Mouse (Mus musculus) monocyte, adult 5-6 weeks (primary cell): ENCODE measurements around the gene Emsy. TPM values are rescaled to one million over a fixed set of nuclear protein-coding genes. Genes with fewer than 3 reads are reported as not detected.
A peak's percentile ranks its signal among the peaks of the same experiment; 100 is the strongest.

Source experiments
- ATAC-seq: fragments of 153-309, 156-312 bp; replicated peaks from 2 replicates; pipeline ENCODE4 v1.8.0; 2017; ENCODE audit warnings: mild to moderate bottlenecking; ENCODE audit not compliant: low TSS enrichment, insufficient number of reproducible peaks, severe bottlenecking, poor library complexity, low FRiP score
- total RNA-seq: library from RNA; stranded (forward); fragments of 200-1000, 200-491, 200-594 nt; gene quantifications from 3 replicates; pipeline ENCODE4 v1.2.3, GENCODE M21; 2017

The Emsy gene
- total RNA-seq, result 40.2 to 72.1 TPM (median 41.5 TPM) in 3 replicates

- ATAC-seq, result peak; percentile 93
Observed at GRCm38 (mm10) chr7:98656531-98657221, at the start of gene Emsy. Emsy (minus strand) TSS chr7:98656783.

- ATAC-seq, result no peak
Observed at GRCm38 (mm10) chr7:98704276-98704675, 47.7 kb upstream of the Emsy start.

GRCm38 (mm10) chr7:98703365-98703881 is 46.8 kb upstream of the Emsy start:
- peak; percentile 33 for ATAC-seq

GRCm38 (mm10) chr7:98702283-98703240 is 46.0 kb upstream of the Emsy start, which contains the start of gene Thap12:
Thap12 (plus strand) TSS chr7:98703103.
- peak; percentile 97 for ATAC-seq

GRCm38 (mm10) chr7:98701771-98702170 is 45.2 kb upstream of the Emsy start:
- no peak for ATAC-seq

- ATAC-seq, result no peak
Observed at GRCm38 (mm10) chr7:98698590-98698989, 42.0 kb upstream of the Emsy start.

- no peak for ATAC-seq
Observed at GRCm38 (mm10) chr7:98698041-98698440, 41.5 kb upstream of the Emsy start.

- no peak for ATAC-seq
Observed at GRCm38 (mm10) chr7:98697496-98697895, 40.9 kb upstream of the Emsy start.

GRCm38 (mm10) chr7:98694046-98694445 is 37.5 kb upstream of the Emsy start:
- peak; percentile 69 for ATAC-seq

- 0 out of 2 replicates have a peak, but pooled peaks have one; percentile 33 for ATAC-seq
Observed at GRCm38 (mm10) chr7:98692761-98693546, 36.4 kb upstream of the Emsy start.

GRCm38 (mm10) chr7:98690831-98691230 is 34.2 kb upstream of the Emsy start:
- ATAC-seq, result no peak

- ATAC-seq, result no peak
Observed at GRCm38 (mm10) chr7:98690126-98690525, 33.5 kb upstream of the Emsy start.

GRCm38 (mm10) chr7:98685895-98686294 is 29.3 kb upstream of the Emsy start:
- ATAC-seq, result no peak

- ATAC-seq, result no peak
Observed at GRCm38 (mm10) chr7:98682821-98683220, 26.2 kb upstream of the Emsy start.

- ATAC-seq, result no peak
Observed at GRCm38 (mm10) chr7:98680691-98681090, 24.1 kb upstream of the Emsy start.

- no peak for ATAC-seq
Observed at GRCm38 (mm10) chr7:98678441-98678840, 21.9 kb upstream of the Emsy start.

GRCm38 (mm10) chr7:98677511-98677910 is 20.9 kb upstream of the Emsy start:
- no peak for ATAC-seq

GRCm38 (mm10) chr7:98674344-98674743 is 17.8 kb upstream of the Emsy start:
- ATAC-seq, result no peak
